Mouse (Mus musculus): ENCODE measurements around the gene Ctdsp2. TPM values are rescaled to one million over a fixed set of nuclear protein-coding genes. Genes with fewer than 3 reads are reported as not detected.

Ctdsp2 gene
- polyA plus RNA-seq, 1 experiment from 2014 or later: 73.1 TPM

DNA sequence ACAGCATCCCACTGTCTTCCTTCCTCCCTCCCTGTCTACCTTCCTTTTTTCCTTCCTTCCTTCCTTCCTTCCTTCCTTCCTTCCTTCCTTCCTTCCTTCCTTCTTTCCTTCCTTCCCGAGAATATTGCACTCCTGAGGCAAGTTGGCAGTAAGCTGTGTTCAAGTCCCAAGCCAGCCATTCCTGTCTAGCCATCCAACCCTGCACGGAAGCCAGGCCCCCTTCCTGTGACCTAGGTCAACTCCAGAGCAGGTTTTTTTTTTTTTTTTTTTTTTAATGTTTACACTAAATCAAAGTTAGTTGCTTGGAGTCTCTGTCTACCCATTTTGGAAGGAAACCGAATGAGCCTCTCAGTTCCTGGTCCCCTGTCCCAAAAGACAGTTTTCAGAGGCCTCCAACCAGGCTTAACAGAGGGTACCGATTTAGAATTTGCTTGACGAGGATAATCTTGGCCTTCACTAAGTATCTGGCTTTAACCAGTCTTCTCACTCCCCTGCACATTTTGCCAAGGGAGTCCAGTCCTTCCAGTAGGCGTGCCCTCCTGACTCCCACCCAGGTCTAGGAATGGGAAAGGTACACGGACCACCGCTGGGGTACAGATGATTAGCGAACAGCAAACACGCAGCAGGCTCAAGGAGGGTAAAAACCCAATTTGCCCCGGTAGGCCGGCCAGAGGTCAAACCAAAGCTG lies 7.0 kb upstream of the Ctdsp2 start:
- H3K4me1 ChIP-seq: peaks cover 49% of the 10 kb centered on the region
- H3K9me3 ChIP-seq: no peaks in the 10 kb centered on the region
- H3K36me3 ChIP-seq: no peaks in the 10 kb centered on the region
- H3K27ac ChIP-seq: peak overlapping the region; percentile 89
- H3K4me3 ChIP-seq: no peak overlapping the region
- H3K27me3 ChIP-seq: no peaks in the 10 kb centered on the region
- H3K9ac ChIP-seq: no peak overlapping the region
- 11% methylated on average over 12 of the region's 12 CpGs for WGBS
- ATAC-seq (ENCODE audit: borderline replicate concordance, extremely low read depth, low FRiP score, low TSS enrichment): peak; percentile 17
- H3K4me2 ChIP-seq: peak overlapping the region; percentile 40

DNA sequence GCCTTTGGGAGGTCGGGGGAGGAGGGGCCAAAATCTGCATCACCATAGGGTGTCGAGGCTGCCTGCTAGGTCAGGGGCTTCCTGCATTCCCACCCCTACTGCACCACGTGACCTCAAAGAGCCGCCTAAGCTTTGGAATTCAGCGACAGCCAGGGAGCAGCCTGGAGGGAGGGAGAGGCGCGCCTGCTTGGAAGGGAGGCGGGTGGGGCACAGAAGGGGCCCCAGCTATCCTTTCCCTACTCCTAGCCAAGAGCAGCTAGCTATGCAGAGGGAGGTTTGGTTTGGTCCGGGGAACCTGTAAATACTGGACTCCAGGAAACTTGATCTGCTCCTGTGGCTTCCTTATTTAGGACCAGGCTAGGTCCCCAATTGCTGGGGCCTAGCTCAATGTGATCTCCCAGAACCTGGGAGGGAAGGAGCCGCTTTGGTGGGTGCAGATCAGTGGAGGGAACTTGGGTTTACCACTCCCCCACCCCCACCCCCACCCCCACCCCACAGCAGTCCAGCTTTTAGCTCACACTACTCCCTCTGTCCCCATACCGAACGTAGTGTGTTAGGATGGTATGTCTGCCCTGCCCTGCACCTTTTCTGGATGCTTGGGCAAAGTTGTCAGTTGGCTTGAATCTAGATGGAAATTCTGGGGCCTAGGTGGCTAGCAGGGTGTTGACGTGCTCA lies 6.3 kb upstream of the Ctdsp2 start:
- ATAC-seq (ENCODE audit: borderline replicate concordance, extremely low read depth, low FRiP score, low TSS enrichment): peak; percentile 85
- H3K27me3 ChIP-seq: no peaks in the 10 kb centered on the region
- H3K27ac ChIP-seq: peak overlapping the region; percentile 89
- H3K9me3 ChIP-seq: no peaks in the 10 kb centered on the region
- peak overlapping the region; percentile 40 for H3K4me2 ChIP-seq
- H3K9ac ChIP-seq: peak overlapping the region; percentile 22; the same call in 1 of the 2 replicates
- peaks cover 56% of the 10 kb centered on the region for H3K4me1 ChIP-seq
- 9% methylated on average over 13 of the region's 13 CpGs for WGBS
- no peaks in the 10 kb centered on the region for H3K36me3 ChIP-seq
- no peak overlapping the region for H3K4me3 ChIP-seq

DNA sequence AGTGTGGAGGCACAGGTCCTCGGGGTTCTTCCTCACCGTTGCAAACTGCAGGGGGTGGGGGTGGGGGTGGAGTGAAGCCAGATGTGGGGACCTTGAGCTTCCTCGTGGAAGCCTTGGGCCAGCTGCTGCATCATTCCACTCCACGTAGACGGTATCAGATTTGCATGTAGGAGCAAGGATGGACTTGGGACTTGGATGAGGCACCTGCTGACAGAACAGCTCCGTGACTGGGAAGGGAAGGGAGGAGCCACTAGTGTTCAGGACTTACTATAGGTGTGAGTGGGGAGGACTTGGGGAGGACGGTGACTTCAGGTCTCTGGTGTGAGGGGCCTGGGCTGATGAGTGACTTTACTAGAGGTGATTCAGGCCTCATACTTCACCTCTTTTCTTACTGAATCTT lies 5.5 kb upstream of the Ctdsp2 start:
- H3K27ac ChIP-seq: peak overlapping the region; percentile 89; the same call in 1 of the 2 replicates
- H3K4me3 ChIP-seq: no peak overlapping the region
- no peaks in the 10 kb centered on the region for H3K36me3 ChIP-seq
- no peak overlapping the region for H3K4me2 ChIP-seq
- 29% methylated on average over 7 of the region's 7 CpGs for WGBS
- H3K9me3 ChIP-seq: no peaks in the 10 kb centered on the region
- peaks cover 61% of the 10 kb centered on the region for H3K4me1 ChIP-seq
- no peak for ATAC-seq (ENCODE audit: borderline replicate concordance, extremely low read depth, low FRiP score, low TSS enrichment)
- H3K27me3 ChIP-seq: no peaks in the 10 kb centered on the region
- H3K9ac ChIP-seq: no peak overlapping the region

DNA sequence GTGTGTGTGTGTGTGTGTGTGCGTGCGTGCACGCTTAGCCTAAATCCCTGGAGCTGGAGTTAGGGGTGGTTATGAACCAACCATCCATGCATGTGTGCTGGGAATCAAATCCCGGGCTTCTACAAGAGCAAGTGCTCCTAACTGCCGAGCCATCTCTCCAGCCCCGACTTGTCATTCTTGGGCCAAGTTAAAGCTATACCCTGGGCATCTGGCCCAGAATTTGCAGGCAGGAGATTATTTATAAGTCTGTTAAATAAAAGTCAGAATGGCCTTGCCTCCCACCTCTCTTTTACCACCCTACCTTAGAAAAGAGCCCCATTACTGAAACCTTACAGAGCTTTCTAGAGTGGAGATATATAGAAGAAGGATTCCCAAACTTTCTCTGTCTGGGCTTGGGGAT lies 2.8 kb upstream of the Ctdsp2 start:
- Histone ChIP-seq H3K27me3 (no peaks in the 10 kb centered on the region), H3K27ac (peak overlapping the region; percentile 54), H3K4me1 (peaks cover 58% of the 10 kb centered on the region), H3K9ac (no peak overlapping the region), H3K4me2 (no peak overlapping the region), H3K4me3 (no peak overlapping the region), H3K36me3 (no peaks in the 10 kb centered on the region; the same call in 1 of the 2 replicates), H3K9me3 (no peaks in the 10 kb centered on the region)
- 71% methylated on average over 6 of the region's 6 CpGs for WGBS
- no peak for ATAC-seq (ENCODE audit: borderline replicate concordance, extremely low read depth, low FRiP score, low TSS enrichment)

- Histone ChIP-seq H3K27ac (no peak overlapping the region), H3K27me3 (no peaks in the 10 kb centered on the region), H3K36me3 (no peaks in the 10 kb centered on the region; the same call in 1 of the 2 replicates), H3K9me3 (no peaks in the 10 kb centered on the region), H3K4me1 (peaks cover 58% of the 10 kb centered on the region), H3K4me2 (no peak overlapping the region), H3K4me3 (no peak overlapping the region), H3K9ac (no peak overlapping the region)
- WGBS: 50% methylated on average over 4 of the region's 4 CpGs
- ATAC-seq (ENCODE audit: borderline replicate concordance, extremely low read depth, low FRiP score, low TSS enrichment): no peak
These were observed 1.4 kb upstream of the Ctdsp2 start for GRCm38 (mm10) chr10:126977076-126977475.

DNA sequence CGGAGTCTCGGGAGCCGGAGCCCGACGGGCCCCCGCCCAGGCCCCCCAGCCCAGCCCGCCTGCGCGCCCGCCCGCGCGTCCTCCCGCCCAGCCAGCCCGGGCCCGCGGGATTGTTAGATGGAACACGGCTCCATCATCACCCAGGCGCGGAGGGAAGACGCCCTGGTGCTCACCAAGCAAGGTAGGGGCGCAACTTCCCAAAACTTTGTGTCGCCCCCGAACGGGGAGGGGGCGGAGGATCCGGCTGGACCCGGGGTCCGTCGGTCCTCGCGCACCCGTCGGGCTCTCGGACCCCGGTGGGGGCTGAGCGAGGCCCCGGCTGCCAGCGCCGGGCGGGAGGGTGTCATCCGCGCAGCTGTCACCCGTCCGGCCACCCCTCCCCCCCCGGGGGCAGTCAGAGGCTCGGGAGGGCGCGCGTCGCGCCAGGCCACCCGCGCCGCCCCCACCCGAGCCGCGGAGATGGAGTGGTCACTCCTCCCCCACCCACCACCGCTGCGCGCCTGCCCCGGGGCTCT lies 661 bp downstream of the Ctdsp2 start:
- Histone ChIP-seq H3K4me2 (peak overlapping the region; percentile 92), H3K9ac (peak overlapping the region; percentile 97), H3K36me3 (no peaks in the 10 kb centered on the region; the same call in 1 of the 2 replicates), H3K9me3 (no peaks in the 10 kb centered on the region), H3K4me3 (peak overlapping the region; percentile 92), H3K27ac (peak overlapping the region; percentile 99), H3K4me1 (peaks cover 66% of the 10 kb centered on the region), H3K27me3 (no peaks in the 10 kb centered on the region)
- peak; percentile 24 for ATAC-seq (ENCODE audit: borderline replicate concordance, extremely low read depth, low FRiP score, low TSS enrichment)
- WGBS: under 1% methylated on average over 37 of the region's 62 CpGs

DNA sequence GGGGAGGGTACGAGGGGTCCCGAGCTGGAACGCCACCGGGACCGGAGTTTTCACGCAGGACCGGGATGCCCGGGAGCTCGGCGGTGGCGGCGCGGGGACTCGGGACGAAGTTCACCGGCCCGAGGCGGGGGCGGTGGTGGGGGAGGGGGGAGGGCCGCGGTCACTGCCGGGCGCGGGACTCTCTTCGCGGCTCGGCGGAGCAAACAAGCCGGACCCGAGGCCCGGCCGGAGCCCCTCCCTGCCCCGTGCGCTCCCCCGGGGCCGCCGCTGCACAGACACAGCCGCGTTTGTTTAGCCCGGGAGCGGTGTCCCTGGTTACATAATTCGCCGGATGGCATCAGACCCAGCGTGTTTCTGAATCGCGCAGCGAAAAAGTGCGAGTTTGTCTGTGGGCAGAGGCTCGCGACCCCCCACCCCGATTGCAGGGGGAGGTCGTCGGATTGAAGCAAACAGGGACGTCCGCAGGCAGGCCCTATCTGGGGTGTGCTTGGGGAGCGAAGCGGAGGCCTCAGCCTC lies 1.2 kb downstream of the Ctdsp2 start:
- Histone ChIP-seq H3K4me1 (peaks cover 71% of the 10 kb centered on the region), H3K4me2 (peak overlapping the region; percentile 92), H3K27me3 (no peaks in the 10 kb centered on the region), H3K9me3 (no peaks in the 10 kb centered on the region), H3K4me3 (peak overlapping the region; percentile 92), H3K36me3 (no peaks in the 10 kb centered on the region; the same call in 1 of the 2 replicates), H3K27ac (peak overlapping the region; percentile 99), H3K9ac (peak overlapping the region; percentile 97)
- WGBS: under 1% methylated on average over 48 of the region's 57 CpGs
- no peak for ATAC-seq (ENCODE audit: borderline replicate concordance, extremely low read depth, low FRiP score, low TSS enrichment)

GRCm38 (mm10) chr10:126980221-126980932 lies 1.9 kb downstream of the Ctdsp2 start:
- Histone ChIP-seq H3K4me1 (peaks cover 74% of the 10 kb centered on the region), H3K4me3 (peak overlapping the region; percentile 92), H3K9me3 (no peaks in the 10 kb centered on the region), H3K4me2 (peak overlapping the region; percentile 92), H3K27ac (peak overlapping the region; percentile 99), H3K27me3 (no peaks in the 10 kb centered on the region), H3K36me3 (no peaks in the 10 kb centered on the region; the same call in 1 of the 2 replicates), H3K9ac (peak overlapping the region; percentile 97)
- ATAC-seq (ENCODE audit: borderline replicate concordance, extremely low read depth, low FRiP score, low TSS enrichment): no peak
- WGBS: 2% methylated on average over 16 of the region's 16 CpGs

DNA sequence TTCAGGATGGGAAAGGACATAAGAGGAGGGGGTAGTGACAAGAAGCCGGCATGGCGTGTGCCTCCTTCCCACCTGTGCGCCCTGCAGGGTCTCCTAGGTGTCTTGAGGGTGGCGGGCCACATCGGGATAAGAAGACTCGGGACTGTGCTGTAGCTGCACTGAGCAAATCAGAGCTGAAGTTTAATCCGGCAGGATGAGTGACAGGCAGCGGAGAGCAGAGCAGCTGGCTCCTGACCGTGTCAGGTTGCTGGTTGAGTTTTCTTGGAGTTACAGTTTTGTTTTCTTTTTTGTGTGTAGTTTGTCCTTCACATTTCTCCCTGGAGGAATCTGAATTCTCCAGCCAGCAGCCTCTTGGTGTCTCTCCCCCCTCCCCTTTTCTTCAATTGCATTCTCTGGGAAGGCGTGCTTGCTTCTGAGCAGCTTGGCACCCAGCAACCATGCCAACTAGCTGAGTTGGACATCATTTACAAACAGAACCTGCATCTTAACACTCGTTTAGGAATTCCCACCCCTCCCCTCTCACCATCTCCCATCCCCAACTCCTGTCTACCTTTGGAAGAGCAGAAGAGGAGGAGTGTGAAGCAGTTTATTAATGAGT lies 2.5 kb downstream of the Ctdsp2 start:
- Histone ChIP-seq H3K4me3 (peak overlapping the region; percentile 92), H3K4me2 (peak overlapping the region; percentile 92), H3K27me3 (no peaks in the 10 kb centered on the region), H3K9me3 (no peaks in the 10 kb centered on the region), H3K27ac (peak overlapping the region; percentile 99), H3K4me1 (peaks cover 74% of the 10 kb centered on the region), H3K36me3 (no peaks in the 10 kb centered on the region; the same call in 1 of the 2 replicates), H3K9ac (peak overlapping the region; percentile 97)
- WGBS: 8% methylated on average over 11 of the region's 11 CpGs
- no peak for ATAC-seq (ENCODE audit: borderline replicate concordance, extremely low read depth, low FRiP score, low TSS enrichment)

DNA sequence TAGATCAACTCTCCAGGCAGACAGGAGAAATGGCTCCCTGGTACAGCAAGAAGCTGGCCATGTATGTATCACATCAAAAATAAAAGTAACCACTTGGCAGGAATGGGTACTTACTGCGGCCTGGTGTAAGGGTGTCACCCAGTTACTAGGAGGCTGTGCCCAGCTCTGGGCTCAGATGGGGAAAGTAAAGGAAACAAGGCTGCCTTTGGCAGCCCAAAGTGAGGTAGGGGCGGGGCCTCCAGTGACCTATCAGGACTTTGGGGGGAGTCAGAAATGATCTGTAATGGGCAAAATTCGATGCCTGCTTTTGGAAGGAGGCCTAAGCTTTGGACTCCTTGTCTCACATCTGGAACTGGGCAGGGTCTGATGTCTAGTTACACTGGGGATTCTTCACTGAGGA lies 3.2 kb downstream of the Ctdsp2 start:
- Histone ChIP-seq H3K9me3 (no peaks in the 10 kb centered on the region), H3K9ac (peak overlapping the region; percentile 47), H3K27me3 (no peaks in the 10 kb centered on the region), H3K4me1 (peaks cover 74% of the 10 kb centered on the region), H3K4me3 (peak overlapping the region; percentile 92), H3K36me3 (no peaks in the 10 kb centered on the region; the same call in 1 of the 2 replicates), H3K27ac (0 out of 2 replicates have a peak overlapping the region, but pooled peaks have one; percentile 91), H3K4me2 (peak overlapping the region; percentile 92)
- no peak for ATAC-seq (ENCODE audit: borderline replicate concordance, extremely low read depth, low FRiP score, low TSS enrichment)
- 51% methylated on average over 3 of the region's 3 CpGs for WGBS

DNA sequence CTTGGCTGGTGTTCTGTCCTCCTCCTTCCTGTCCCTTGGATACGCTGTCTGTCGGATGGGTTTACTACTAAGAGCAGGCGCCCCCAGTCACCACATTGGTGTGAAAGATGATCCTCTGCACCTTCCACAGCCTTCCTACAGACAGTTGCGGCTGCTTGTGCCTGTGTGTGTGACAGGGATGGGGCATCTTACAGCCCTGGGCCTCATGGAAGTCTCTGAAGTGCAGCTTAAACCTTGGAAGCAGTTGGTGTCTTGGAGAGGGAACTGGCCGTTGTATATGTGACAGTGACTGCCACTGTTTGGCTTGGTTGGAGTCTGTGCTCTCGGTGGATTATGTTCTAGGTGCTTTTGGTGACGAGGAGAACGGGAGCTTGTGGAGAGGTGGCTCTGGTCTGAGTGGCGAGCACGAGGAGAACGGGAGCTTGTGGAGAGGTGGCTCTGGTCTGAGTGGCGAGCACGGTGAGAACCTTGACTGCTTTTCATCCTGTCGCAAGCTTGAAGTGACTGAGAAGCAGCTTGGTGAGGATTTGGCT lies 4.7 kb downstream of the Ctdsp2 start:
- no peak for ATAC-seq (ENCODE audit: borderline replicate concordance, extremely low read depth, low FRiP score, low TSS enrichment)
- H3K27me3 ChIP-seq: no peaks in the 10 kb centered on the region
- WGBS: 26% methylated on average over 14 of the region's 14 CpGs
- no peaks in the 10 kb centered on the region for H3K9me3 ChIP-seq
- H3K4me1 ChIP-seq: peaks cover 78% of the 10 kb centered on the region
- H3K36me3 ChIP-seq: no peaks in the 10 kb centered on the region; the same call in 1 of the 2 replicates
- peak overlapping the region; percentile 91 for H3K27ac ChIP-seq
- peak overlapping the region; percentile 92 for H3K4me3 ChIP-seq
- H3K9ac ChIP-seq: peak overlapping the region; percentile 47; the same call in 1 of the 2 replicates
- H3K4me2 ChIP-seq: peak overlapping the region; percentile 92

Data from lung, embryonic 15.5 days (tissue).